Mouse (Mus musculus) E14TG2a.4 (cell line): ENCODE results near the gene Prkca.

Experiments
- H3K27me3 ChIP-seq: 2 replicates; pipeline ENCODE4 v1.6.1; 2014; ENCODE audit warnings: low read length, control low read depth; ENCODE audit not compliant: insufficient read depth
- H3K36me3 ChIP-seq: 2 replicates; pipeline ENCODE4 v1.6.1; 2014; ENCODE audit warnings: low read length, control low read depth; ENCODE audit not compliant: insufficient read depth
- H3K4me1 ChIP-seq: replicated peaks from 2 replicates; pipeline ENCODE4 v1.6.1; 2014; ENCODE audit warnings: low read depth, low read length, control low read depth
- H3K4me3 ChIP-seq: replicated peaks from 2 replicates; pipeline ENCODE4 v1.5.1; 2014; ENCODE audit warnings: mild to moderate bottlenecking, low read length
- H3K9me3 ChIP-seq: 2 replicates; pipeline ENCODE4 v1.6.1; 2014; ENCODE audit warnings: low read length, control low read depth
- CTCF ChIP-seq: conservative IDR thresholded peaks from 2 replicates; pipeline ENCODE4 v1.5.1; 2014; ENCODE audit warnings: low read length
- NANOG ChIP-seq: IDR thresholded peaks from 2 replicates; pipeline ENCODE4 v1.6.1; 2014; ENCODE audit warnings: borderline replicate concordance, low read length, mixed read lengths
- POU5F1 ChIP-seq: IDR thresholded peaks from 2 replicates; pipeline ENCODE4 v1.6.1; 2014; ENCODE audit warnings: low read length, borderline replicate concordance

Prkca gene

GRCm38 (mm10) chr11:108365600-108365999 is 21.9 kb upstream of the Prkca start:
- Histone ChIP-seq H3K27me3 (peaks cover 22% of the 10 kb centered on the region), H3K4me1 (peaks cover 13% of the 10 kb centered on the region), H3K4me3 (no peak overlapping the region), H3K9me3 (no peaks in the 10 kb centered on the region), H3K36me3 (no peaks in the 10 kb centered on the region)
- TF ChIP-seq CTCF (no peak), POU5F1 (no peak), NANOG (no peak)

- Histone ChIP-seq H3K9me3 (no peaks in the 10 kb centered on the region), H3K4me1 (peaks cover 13% of the 10 kb centered on the region), H3K36me3 (no peaks in the 10 kb centered on the region), H3K4me3 (no peak overlapping the region), H3K27me3 (peaks cover 22% of the 10 kb centered on the region)
- no peak for TF ChIP-seq NANOG
- no peak for TF ChIP-seq POU5F1
- no peak for TF ChIP-seq CTCF
Observed at GRCm38 (mm10) chr11:108364945-108365589, 21.3 kb upstream of the Prkca start.

GRCm38 (mm10) chr11:108363991-108364390 is 20.3 kb upstream of the Prkca start:
- no peaks in the 10 kb centered on the region for H3K9me3 ChIP-seq
- H3K4me3 ChIP-seq = no peak overlapping the region
- TF ChIP-seq CTCF (no peak), POU5F1 (no peak), NANOG (no peak)
- H3K36me3 ChIP-seq = no peaks in the 10 kb centered on the region
- H3K4me1 ChIP-seq = peaks cover 13% of the 10 kb centered on the region
- H3K27me3 ChIP-seq = peaks cover 22% of the 10 kb centered on the region

- TF ChIP-seq CTCF (no peak), POU5F1 (no peak), NANOG (no peak)
- Histone ChIP-seq H3K36me3 (no peaks in the 10 kb centered on the region), H3K27me3 (peaks cover 25% of the 10 kb centered on the region), H3K9me3 (no peaks in the 10 kb centered on the region), H3K4me1 (peaks cover 13% of the 10 kb centered on the region), H3K4me3 (no peak overlapping the region)
Observed at GRCm38 (mm10) chr11:108362965-108363364, 19.2 kb upstream of the Prkca start.

GRCm38 (mm10) chr11:108360983-108361382 is 17.3 kb upstream of the Prkca start:
- no peak for TF ChIP-seq NANOG
- no peak for TF ChIP-seq CTCF
- no peak for TF ChIP-seq POU5F1
- peaks cover 13% of the 10 kb centered on the region for H3K4me1 ChIP-seq
- H3K4me3 ChIP-seq = no peak overlapping the region
- H3K9me3 ChIP-seq = no peaks in the 10 kb centered on the region
- H3K36me3 ChIP-seq = no peaks in the 10 kb centered on the region
- H3K27me3 ChIP-seq = peaks cover 14% of the 10 kb centered on the region; the same call in 1 of the 2 replicates

GRCm38 (mm10) chr11:108358911-108359310 is 15.2 kb upstream of the Prkca start:
- no peaks in the 10 kb centered on the region for H3K9me3 ChIP-seq
- H3K36me3 ChIP-seq = no peaks in the 10 kb centered on the region
- TF ChIP-seq CTCF = no peak
- TF ChIP-seq NANOG = no peak
- TF ChIP-seq POU5F1 = no peak

GRCm38 (mm10) chr11:108356020-108356419 is 12.3 kb upstream of the Prkca start:
- TF ChIP-seq POU5F1 (no peak), NANOG (no peak), CTCF (no peak)
- Histone ChIP-seq H3K9me3 (no peaks in the 10 kb centered on the region), H3K4me1 (no peaks in the 10 kb centered on the region), H3K27me3 (0 out of 2 replicates have a peak, but pooled peaks cover 5% of the 10 kb centered on the region), H3K36me3 (no peaks in the 10 kb centered on the region), H3K4me3 (no peak overlapping the region)

More at GRCm38 (mm10) chr11:108358911-108359310, 15.2 kb upstream of the Prkca start:
- H3K4me1 ChIP-seq = no peaks in the 10 kb centered on the region
- H3K4me3 ChIP-seq = no peak overlapping the region
- 0 out of 2 replicates have a peak, but pooled peaks cover 5% of the 10 kb centered on the region for H3K27me3 ChIP-seq

- H3K36me3 ChIP-seq = no peaks in the 10 kb centered on the region
- no peak overlapping the region for H3K4me3 ChIP-seq
- no peaks in the 10 kb centered on the region for H3K4me1 ChIP-seq
- no peaks in the 10 kb centered on the region for H3K9me3 ChIP-seq
- TF ChIP-seq POU5F1 = no peak
- TF ChIP-seq CTCF = no peak
- TF ChIP-seq NANOG = no peak
- H3K27me3 ChIP-seq = peaks cover 11% of the 10 kb centered on the region; the same call in 1 of the 2 replicates
Observed at GRCm38 (mm10) chr11:108352842-108353388, 9.2 kb upstream of the Prkca start.

- Histone ChIP-seq H3K36me3 (no peaks in the 10 kb centered on the region), H3K27me3 (peaks cover 27% of the 10 kb centered on the region)
- TF ChIP-seq CTCF = no peak
- TF ChIP-seq POU5F1 = no peak
- TF ChIP-seq NANOG = no peak
Observed at GRCm38 (mm10) chr11:108350799-108351198, 7.1 kb upstream of the Prkca start.

More at GRCm38 (mm10) chr11:108350799-108351198, 7.1 kb upstream of the Prkca start:
- no peaks in the 10 kb centered on the region for H3K4me1 ChIP-seq
- no peak overlapping the region for H3K4me3 ChIP-seq
- no peaks in the 10 kb centered on the region for H3K9me3 ChIP-seq
